Mouse (Mus musculus) WW6 (cell line): Measurements from ENCODE around the gene Fsd2.
A peak's percentile ranks its signal among the peaks of the same experiment; 100 is the strongest.

Source experiments
- DNase-seq: peaks from one replicate; pipeline ENCODE4 v3.0.0-alpha.2; 2013; ENCODE audit warnings: low read depth, low spot score

Gene Fsd2

DNA sequence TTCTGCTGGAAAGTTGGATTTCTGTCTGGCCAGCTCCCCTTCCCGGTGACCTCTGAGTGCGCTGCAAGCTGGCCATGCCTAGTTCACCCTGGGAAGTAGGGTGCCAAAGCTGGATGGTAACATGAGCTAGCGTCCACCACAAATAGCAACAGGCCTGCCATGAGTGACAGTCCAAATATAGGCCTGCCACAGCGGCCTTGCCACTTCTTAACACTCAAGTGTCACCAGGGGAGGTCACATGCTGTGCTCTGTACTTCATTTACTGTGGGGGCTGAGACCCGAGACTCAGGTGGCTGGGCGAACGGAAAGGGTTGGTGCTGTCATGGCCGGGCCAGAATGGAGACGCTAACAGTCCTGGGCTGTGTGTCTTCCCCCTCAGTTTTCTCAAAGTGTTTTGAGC lies at the start of gene Fsd2:
Gene Fsd2 (minus strand): TSS at position 53 of the 400 bp plus-strand sequence.
- no peak for DNase-seq

DNA sequence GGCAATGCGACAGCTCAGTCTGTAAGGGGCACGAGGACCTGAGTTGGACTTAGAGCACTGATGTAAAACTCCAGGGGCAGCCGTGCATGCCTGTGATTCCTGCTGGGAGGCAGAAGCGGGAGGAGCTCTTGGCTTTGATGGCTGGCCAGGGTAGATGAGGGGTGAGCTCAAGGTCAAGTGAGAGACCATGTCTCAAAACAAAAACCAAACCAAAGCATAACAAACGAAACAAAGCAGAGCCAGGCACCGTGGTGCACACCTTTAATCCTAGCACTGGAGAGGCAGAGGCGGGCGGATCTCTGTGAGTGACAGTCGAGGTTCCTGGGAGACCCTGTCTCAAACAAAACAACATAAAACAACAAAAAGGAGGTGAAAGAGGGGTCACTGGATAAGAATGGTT lies 48.3 kb upstream of the Fsd2 start:
- no peak for DNase-seq

DNA sequence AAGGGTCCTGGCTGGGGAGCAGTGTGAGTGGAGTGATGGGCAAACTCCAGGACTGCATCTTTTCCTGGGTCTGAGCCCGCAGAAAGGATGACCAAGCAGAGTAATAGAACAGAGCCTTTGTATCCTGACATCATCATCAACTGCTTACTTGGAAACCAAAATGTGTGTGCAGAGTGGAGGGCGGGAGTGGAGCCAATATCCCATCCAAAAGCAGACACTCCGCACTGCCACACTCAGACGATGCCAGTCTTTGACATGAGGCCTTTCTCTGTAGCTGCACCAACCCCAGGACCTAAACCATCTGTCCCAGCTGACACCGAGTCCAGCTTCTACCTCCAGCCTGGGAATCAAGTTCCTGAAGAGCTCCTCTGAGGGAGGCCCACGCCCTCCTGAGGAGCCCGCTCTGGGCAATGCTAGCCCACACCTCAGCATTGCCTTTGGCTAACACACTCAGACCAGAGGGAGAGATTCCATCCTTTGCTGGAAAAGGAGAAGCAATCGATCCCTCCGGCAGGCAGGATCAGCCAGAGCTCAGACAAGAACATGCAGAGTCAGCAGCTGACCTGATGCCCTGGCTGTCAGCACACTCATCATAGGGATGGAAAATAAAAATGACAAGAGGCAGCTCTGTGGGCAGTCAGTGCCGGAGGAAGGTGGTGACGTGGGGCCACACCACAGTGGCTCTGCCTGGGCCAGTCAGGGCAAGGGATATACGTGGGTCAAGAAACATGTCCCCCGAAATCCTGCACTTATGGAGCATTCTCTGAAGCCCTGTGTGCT lies 46.3 kb upstream of the Fsd2 start:
- DNase-seq = no peak

DNA sequence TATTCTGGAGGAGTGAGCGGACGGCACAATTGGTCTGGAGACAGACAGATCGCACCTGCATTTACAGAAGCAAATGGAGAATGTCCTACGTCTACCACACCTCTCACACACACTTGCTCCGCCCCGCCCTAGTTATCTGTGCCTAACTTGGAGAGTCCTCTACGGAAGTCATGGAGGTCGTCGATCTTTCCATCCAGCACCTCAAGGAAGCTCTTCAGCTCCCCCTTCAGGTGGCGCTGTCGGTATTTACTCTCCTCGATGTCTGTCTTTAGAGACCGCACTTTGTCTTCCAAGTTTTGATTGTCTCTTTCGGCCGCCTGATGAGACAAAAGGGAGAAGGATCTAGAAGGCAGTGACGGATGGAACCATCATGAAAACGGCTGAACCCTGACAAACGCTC lies 43.4 kb upstream of the Fsd2 start:
- DNase-seq = peak; percentile 67

DNA sequence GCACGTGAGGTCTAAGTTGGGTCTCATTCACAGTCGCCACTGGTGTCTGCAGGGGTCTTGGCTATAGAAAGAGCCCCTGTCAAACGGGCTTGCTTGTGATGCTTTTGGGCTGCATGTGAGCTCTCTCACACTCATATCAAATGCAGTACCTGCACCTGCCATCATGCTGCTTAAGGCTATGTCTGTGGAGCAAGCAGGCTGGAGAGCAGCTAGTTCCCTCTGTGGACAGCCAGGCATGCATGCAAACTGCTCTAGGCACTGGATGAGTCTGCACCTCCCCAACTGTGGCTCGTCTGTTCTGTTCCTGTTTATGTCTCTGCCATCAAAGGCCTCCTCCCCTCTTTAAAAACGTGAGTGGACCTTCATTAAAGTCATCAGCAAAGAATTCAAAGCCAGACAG lies 39.7 kb upstream of the Fsd2 start:
- DNase-seq = no peak

DNA sequence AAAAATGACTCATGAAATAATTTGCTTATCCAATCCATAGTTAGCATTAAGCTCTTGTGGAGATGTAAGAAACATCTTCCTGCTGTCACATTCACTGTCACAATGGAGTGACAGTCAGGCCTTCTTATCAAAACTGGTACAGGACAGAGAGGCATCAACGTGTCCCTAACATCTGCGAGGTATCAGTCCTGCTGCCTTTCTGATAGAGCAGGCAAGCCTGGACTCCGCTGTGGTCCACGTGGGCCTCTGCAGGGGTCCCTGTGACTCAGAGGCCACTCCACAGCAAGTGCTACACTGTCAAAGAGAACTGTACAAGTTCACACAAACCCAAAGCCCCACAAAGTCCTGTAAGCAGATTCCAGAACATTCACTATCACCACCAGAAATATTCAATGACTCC lies 38.7 kb upstream of the Fsd2 start:
- no peak for DNase-seq

DNA sequence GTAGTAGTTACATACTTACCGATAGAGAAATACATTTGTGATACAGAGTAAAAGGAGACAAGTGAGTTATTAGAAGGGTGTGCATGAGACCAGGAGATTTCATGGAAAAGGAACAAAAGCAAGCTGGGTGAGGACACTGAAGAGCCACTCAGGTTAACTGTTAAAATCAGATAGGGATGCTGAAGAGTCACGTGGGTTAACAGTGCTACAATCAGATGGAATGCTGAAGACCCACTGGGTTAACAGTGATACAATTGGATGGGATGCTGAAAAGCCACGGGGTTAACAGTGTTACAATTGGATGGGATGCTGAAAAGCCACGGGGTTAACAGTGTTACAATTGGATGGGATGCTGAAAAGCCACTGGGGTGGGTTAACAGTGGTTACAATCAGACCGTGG lies 38.2 kb upstream of the Fsd2 start:
- no peak for DNase-seq

DNA sequence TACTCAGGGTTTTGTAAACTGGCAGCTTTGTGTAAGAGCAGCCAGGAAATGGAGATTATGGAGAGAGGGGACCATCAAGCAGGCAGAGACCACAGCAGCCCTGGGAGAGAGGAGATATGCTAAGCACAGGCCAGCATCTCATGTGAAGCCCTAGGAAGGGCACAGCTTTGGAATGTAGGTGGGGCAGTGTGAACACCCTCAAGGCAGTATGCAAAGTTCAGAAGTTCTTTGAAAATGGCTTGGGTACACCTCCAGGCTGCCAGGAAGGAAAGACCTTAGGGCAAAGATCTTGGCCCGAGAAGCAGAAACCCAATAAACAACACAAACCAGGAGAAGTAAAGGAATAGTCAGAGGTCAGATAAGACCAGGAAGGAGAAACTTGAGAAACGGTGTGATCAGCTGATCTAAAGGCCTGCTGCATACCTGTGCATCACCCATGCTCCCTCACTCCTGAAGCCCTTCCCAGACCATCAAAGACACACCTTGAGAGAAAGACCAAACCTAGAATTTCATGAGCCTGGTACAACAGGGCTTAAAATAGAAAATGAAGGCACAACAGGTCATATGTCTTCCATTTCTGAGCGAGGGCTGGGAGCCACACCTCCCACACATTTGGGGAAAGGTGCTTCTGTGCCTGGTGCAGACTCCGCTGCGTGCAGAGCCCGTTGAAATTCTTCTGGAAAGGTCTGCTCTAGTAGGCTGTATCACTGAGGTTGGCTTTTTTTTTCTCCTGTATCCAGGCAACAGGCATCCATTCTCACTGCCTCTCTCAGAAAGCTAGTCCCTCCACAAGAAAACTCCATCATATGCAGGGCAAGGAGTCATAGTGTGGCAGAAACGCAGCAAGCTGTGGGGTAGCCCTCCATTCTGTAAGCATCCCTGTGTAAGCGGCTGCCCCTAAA lies 32.9 kb upstream of the Fsd2 start:
- no peak for DNase-seq

DNA sequence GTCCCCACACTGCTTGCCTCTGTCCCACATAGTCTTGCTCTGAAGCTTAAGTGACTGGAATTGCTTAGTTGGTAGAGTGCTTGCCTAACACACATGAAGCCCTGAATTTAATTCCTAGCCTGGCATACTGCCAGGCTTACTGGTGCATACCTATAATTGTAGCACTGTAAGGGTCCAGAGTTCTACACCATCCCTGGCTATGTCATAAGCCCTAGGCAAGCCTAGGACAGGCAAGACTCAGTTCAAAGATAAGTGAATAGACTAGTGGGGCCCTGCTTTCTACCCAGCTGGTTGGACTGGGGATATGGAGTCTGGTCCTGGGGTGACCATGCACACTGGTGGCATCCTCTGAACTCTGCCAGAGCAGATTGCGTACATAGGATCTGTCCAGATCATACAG lies 30.9 kb upstream of the Fsd2 start:
- DNase-seq = no peak

DNA sequence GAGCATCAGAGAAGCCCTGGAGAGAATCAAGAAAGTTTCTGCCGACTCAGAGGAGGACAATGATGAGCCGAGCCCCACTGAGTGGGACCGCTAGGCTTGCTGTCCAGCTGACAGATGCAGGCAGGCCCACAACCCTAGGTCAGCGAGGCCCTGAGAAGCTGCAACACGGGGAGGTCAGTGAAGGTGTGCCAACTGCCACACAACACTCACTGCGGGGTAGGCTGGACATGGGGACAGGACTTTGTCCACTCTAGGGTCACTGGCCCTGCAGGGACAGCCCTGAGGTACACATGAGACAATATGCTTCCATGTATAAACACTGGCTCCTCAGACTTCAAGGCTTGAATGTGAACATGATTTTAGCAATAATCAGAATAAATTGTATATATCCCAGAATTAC lies 29.3 kb upstream of the Fsd2 start:
- no peak for DNase-seq

DNA sequence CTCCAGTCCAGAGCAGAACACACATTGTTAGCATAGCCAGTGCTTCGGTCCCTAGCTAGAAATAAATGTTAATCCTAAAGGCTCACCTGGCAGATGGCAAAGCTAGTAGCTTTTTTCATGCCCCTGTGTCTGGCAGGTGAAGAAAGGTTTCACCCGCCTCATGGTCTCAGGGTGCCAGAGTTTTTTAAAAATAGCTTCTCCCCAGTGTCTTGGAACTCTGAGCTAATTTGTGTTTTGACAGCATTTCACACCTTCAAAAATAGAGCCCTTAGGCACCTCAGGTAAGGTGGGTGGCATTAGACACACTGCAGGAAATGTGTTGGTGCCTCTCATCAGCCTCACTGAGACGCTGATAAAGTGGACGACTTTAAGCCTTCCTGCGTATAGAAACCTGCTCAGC lies 28.3 kb upstream of the Fsd2 start:
- DNase-seq = no peak

DNA sequence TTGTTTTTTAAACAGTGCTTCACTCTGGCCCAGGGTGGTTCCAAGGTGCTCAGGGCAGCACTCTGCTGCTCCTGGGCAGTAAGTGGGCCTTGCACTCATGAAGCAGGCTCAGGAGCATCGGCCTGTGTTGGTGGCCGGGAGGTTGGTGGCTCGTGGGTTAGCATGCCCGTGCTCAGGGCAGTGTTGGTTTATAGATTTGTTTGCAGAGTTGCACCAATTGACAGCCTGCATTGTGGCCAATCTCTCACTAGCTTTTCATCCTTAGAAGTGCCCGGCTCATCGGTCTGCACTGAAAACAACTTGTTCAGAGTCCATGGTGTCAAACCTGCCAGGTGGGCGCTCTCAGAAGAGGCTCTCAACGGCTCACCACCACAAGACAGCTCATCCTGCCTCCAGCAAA lies 26.6 kb upstream of the Fsd2 start:
- no peak for DNase-seq

DNA sequence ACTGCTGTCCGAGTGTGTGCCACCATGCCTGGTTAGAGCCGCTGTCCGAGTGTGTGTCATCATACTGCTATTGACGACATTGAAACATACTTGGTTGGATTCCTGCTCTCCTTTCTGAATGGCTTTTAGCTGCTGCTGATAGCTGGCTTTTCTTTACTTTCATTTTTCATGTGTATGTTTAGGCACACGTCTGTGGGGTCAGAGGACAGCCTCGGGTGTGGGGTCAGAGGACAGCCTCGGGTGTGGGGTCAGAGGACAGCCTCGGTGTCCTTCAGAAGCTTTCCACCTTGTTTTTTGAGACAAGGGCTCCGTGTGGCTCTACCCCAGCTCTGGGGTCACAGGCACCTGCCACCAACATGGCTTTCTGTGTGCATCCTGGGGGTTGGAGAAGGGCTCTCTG lies 25.9 kb upstream of the Fsd2 start:
- no peak for DNase-seq

DNA sequence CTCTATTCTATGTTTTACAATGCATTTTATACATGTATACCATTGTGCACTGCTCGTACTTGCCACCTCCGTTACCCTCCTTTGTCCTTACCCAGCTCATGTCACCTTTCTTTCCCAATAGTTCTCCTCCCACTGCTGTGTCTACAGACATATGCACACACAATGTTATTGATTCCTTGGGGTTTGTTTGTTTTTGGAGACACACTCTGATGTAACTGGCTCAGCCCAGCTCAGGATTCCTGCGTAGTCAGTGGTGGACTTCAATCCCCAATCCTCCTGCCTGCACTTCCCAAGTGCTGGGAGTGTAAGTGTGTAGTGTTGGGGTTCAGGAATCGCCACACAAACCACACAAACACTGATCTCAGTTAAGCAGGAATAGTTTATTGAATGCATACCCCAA lies 20.5 kb upstream of the Fsd2 start:
- DNase-seq = no peak

DNA sequence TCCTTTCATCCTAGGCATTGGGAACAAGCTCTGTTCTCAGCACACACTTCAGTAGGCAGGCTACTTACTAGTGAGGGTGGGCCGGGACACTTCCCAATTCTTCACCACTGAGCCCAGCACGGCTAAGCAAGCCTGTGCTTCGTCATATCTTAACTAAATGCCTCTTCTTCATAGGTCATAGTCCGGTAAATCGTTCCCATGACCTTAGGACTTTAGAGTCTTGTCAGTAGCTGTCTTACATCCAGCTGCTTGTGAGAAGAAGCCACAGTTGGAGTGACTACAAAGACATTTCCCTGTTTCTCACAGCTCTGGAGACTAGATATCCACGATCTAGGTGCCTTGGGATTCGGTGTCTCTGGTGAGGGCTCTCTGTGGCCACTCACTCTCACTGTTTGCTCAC lies 18.6 kb upstream of the Fsd2 start:
- no peak for DNase-seq

DNA sequence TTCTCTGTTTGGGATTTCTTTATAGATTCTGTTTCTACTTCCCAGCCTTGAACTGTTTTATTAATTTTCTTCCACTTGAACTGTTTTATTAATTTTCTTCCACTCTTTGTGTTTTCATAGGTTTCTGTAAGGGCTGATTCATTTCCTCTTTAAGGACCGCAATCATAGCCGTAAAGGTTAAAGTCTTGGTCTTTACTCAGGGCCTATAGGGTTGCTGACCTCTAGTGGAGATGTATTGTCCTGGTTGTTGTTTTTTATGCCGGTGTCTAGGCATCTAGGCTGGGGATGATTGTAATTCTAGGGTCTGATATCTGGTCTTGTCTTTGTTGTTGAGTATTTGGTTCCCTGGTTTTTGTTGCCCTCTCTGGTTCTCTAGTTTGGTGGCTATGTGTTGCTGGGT lies 16.8 kb upstream of the Fsd2 start:
- DNase-seq = no peak

DNA sequence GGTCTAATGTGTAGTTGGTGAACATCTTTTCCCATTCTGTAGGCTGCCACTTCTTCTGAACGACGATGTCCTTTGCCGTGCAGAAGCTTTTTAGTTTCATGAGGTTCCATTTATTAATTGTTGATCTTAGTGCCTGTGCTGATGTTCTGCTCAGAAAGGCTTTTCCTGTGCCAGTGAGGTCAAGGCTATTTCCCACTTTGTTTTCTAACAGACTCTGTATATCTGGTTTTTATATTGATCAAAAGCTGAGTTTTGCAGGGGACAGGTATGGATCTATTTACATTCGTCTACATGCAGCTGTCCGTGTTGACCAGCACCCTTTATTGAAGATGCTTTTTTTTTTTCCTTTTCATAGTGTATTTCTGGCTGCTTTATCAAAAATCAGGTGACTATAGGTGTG lies 12.6 kb upstream of the Fsd2 start:
- DNase-seq = no peak

DNA sequence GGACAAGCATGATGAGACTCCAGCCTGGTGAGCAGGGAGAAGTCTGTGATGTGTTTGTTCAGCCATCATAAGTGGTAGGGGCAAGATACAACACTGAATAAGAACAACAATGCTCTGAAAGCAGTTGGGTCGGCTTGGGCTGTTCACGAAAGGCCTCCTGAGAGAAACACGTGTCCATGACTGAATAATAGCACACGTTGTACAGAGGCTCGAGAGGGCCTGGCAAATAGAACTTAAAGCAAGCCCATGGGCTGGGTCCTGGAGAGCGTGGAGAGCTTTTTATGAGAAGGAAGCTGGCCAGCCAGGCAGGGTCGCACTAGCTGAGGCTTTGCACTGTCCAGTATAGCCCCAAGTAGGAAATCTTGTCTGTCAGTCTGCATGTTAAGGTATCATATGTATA lies 11.7 kb upstream of the Fsd2 start:
- DNase-seq = no peak

DNA sequence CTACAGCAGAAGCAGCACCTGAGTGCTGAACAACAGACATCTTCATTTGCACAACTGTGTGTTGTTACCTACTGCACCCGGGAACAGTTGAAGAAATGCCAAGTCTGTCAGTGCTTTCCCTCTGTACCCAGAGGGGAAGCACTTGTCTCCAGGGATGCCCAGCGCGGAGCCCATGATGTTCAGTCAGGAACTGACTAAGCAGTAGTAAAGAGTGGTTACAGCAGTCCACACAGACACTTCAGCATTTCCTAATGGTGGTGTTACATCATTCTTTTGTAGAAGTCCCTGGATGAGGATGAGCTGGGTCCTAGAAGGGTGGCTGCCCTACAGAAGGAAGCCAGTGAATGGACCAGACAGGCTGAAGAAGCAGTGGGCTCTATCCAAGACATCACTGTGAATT lies 11.1 kb upstream of the Fsd2 start:
- no peak for DNase-seq

DNA sequence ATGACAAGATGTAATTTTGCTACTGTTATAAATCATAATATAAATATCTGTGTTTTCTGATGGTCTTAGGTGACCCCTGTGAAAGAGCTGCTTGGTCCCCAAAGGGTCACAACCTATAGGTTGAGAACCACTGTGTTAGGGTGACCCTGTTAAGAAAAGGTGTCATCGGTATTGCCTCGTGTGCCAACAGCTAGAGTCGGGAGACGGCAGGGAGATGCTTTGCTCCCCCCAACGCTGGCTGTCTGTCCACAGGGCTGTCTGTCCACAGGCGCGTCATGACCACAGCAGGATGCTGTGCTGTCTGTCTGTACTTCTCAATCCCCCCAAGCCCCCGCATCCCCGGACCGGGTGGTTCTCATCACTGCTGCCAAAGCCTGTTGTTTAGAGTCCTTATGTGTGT lies 8.9 kb upstream of the Fsd2 start:
- no peak for DNase-seq

DNA sequence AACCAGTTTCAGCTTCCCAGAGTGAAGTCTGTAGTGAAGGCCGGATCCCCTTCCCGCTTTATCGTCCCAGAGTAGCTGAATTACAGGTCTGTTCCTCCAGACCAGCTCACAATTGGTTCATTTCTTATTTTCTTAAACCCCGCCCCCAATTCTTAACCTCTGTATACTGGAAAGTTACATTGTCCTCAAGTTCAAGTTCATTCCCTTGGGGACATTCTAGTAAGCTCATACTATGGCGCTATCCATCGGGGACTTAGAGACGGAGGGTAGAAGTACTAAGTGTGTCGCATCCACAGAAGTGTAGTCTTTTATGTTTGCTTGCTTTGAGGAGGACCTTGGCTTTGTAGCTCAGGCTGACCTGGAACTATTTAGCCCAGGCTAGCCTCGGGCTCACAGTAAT lies 7.1 kb upstream of the Fsd2 start:
- no peak for DNase-seq

DNA sequence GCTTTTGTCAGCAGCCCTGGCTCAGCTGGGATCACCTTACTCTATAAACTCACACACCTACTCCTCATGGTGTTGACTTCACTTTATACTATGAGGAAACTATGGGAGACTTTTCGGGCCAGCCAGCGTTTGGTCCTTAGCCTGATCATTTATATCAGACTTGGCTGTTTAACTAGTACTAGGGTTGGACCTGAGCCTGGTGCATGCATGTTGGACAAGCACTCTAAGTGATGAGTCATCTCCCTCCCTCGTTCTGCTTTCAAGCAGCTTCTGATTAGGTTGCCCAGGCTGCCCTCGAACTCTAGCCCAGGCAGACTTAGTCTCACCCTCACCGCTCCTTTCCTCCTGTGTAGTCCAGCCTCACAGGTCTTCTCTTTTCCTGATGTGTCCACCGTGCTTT lies 6.7 kb upstream of the Fsd2 start:
- DNase-seq = no peak

DNA sequence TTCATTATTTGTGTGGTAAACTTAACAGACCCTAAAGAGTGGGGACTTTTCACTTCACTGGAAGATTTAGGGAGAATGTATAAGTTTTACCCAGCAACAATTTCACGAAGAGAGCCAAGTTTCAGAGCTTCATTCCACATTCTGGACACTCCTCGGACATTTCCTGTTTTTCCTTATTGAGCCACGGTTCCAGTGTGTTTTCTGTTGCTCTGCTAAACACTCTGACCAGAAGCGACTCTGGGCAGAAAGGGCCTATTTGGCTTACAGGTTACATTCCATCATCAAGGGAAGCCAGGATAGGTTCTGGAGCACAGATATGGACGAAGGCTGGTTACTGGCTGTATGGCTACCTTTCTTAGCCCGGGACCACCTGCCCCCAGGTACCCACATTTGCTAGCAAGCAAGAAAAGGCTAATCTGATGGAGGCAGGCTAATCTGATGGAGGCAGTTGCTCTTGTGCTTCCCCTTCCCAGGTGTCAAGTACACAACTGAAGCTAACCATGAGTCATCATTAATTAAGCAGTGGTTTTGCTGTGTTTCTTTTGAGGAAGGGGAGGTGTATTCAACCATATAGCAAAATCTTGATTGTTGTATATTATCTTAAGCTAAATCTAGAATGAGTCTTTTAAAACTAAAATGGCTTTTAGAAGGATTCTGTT lies 6.0 kb upstream of the Fsd2 start:
- no peak for DNase-seq
